Mouse (Mus musculus): Measurements from ENCODE around the gene Ncoa3. TPM values are rescaled to one million over a fixed set of nuclear protein-coding genes. Genes with fewer than 3 reads are reported as not detected.

Gene Ncoa3
- polyA plus RNA-seq, 1 experiment from 2014 or later, result 17.4 TPM

DNA sequence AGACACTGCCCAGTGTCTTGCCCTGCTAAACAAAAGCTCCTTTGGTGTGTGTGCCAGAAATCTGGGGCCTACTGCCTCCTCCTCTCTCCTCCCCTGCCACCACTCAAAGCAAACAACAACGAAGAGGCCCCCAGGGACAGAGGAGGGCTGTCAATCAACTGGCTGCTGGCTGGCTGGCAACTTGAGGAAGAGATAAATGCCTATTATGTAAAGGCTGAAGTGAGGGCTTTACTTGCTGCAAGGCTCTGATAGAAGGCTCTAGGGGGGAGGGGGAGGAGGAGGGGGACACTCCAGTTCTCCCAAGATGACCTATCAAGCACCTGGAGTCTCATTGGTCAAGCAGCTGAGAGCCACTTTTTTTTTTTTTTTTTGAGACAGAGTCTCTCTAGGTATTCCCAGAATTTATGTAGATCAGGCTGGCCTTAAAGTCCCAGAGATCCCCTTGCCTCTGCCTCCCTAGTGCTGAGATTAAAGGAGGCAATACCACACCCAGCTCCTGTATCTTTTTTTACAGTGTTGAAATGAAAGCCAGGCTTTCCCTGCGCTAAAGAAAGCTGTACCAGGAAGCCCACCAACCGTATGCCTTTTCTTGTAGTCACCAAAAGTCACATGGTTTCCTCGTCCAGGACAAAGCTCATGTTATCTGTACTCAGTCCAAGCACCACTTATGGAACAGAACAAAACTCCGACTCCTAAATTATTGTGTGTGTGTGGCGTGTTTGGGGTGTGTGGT lies 24.4 kb upstream of the Ncoa3 start:
- DNase-seq (ENCODE audit: low spot score) (peak; percentile 81), ATAC-seq (replicated peaks; ENCODE audit: low FRiP score) (peak; percentile 82)
- Histone ChIP-seq H3K4me1 (replicated peaks; ENCODE audit: control insufficient read depth, insufficient read depth, low read length) (peaks cover 8% of the 10 kb centered on the region; the same call in 1 of the 2 replicates), H3K36me3 (ENCODE audit: control insufficient read depth, insufficient read depth, low read length) (no peaks in the 10 kb centered on the region), H3K27ac (ENCODE audit: low read depth, low read length) (peak overlapping the region; percentile 69), H3K9me3 (ENCODE audit: control insufficient read depth, low read length) (no peaks in the 10 kb centered on the region), H3K4me2 (ENCODE audit: low read depth, low read length, severe bottlenecking) (no peak overlapping the region), H3K4me3 (ENCODE audit: low read depth, low read length) (no peak overlapping the region), H3K9ac (ENCODE audit: low read length) (no peak overlapping the region), H3K27me3 (ENCODE audit: control insufficient read depth, insufficient read depth, low read length) (no peaks in the 10 kb centered on the region)
- WGBS, result 58% methylated on average over 6 of the region's 6 CpGs

DNA sequence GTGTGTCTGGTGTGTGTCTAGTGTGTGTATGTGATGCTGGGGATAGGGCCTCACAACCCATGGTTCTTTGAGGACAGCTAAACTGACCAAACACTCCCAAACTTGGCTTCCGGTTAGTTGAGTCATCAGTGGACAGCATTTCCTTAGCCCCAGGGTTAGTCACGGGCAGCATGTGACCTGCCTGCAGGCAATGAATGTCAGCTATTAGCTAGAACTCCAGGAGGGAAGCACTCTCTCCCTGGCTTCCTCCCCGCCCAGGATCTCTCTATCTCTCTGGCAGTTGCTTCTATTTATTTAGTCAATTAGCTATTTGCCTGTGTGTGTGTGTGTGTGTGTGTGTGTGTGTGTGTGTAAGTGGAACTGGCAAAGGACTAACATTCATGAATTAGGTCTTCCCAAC lies 23.6 kb upstream of the Ncoa3 start:
- H3K9ac ChIP-seq (ENCODE audit: low read length), result no peak overlapping the region
- no peaks in the 10 kb centered on the region for H3K36me3 ChIP-seq (ENCODE audit: control insufficient read depth, insufficient read depth, low read length)
- no peak for ATAC-seq (replicated peaks; ENCODE audit: low FRiP score)
- WGBS, result 41% methylated on average over 3 of the region's 3 CpGs
- peak overlapping the region; percentile 37; the same call in 1 of the 2 replicates for H3K27ac ChIP-seq (ENCODE audit: low read depth, low read length)
- DNase-seq (ENCODE audit: low spot score), result no peak
- no peak overlapping the region for H3K4me2 ChIP-seq (ENCODE audit: low read depth, low read length, severe bottlenecking)
- H3K27me3 ChIP-seq (ENCODE audit: control insufficient read depth, insufficient read depth, low read length), result no peaks in the 10 kb centered on the region
- H3K9me3 ChIP-seq (ENCODE audit: control insufficient read depth, low read length), result no peaks in the 10 kb centered on the region
- H3K4me3 ChIP-seq (ENCODE audit: low read depth, low read length), result no peak overlapping the region
- H3K4me1 ChIP-seq (replicated peaks; ENCODE audit: control insufficient read depth, insufficient read depth, low read length), result peaks cover 8% of the 10 kb centered on the region; the same call in 1 of the 2 replicates

DNA sequence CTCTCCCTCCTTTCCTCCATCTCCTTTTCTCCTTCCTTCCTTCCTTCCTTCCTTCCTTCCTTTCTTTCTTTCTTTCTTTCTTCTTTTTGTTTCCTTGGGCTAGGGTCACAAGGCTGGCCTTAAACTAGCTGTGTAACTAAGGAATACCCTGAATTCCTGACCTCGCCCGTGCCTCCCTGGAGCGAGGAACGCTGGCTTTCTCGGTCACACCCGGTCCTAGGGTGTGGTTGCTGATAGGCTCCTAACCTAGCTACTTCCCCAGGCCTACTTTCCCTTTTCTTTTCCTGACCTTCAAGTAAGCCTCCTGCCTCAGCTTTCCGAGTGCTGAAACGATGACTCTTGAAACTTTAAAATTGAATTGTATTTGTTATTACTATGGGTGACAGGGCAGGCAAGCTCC lies 23.0 kb upstream of the Ncoa3 start:
- no peaks in the 10 kb centered on the region for H3K27me3 ChIP-seq (ENCODE audit: control insufficient read depth, insufficient read depth, low read length)
- WGBS, result 68% methylated on average over 8 of the region's 8 CpGs
- H3K4me3 ChIP-seq (ENCODE audit: low read depth, low read length), result no peak overlapping the region

DNA sequence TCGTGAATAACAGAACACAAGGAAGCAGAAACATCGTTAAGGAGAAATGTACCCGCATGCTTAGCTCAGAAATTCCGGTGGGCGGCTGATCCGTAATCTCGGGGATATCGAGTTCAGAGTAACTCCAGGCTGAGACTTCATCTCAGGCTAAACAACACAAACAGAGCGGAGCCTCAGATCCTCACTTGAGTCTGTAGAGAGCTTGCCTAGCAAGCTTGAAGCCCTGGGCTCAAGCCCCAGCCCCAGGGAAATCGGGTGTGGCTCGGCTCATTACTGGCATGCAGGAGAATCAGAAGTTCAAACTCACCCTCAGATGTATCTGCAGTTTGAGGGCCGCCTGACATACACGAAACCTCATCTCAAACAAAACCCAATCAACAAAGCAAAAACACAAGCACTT lies 22.5 kb upstream of the Ncoa3 start:
- WGBS, result 89% methylated on average over 13 of the region's 13 CpGs
- H3K27ac ChIP-seq (ENCODE audit: low read depth, low read length), result no peak overlapping the region
- no peak overlapping the region for H3K4me2 ChIP-seq (ENCODE audit: low read depth, low read length, severe bottlenecking)
- no peaks in the 10 kb centered on the region for H3K27me3 ChIP-seq (ENCODE audit: control insufficient read depth, insufficient read depth, low read length)
- H3K4me1 ChIP-seq (replicated peaks; ENCODE audit: control insufficient read depth, insufficient read depth, low read length), result peaks cover 8% of the 10 kb centered on the region; the same call in 1 of the 2 replicates
- H3K9ac ChIP-seq (ENCODE audit: low read length), result no peak overlapping the region
- H3K36me3 ChIP-seq (ENCODE audit: control insufficient read depth, insufficient read depth, low read length), result no peaks in the 10 kb centered on the region
- no peaks in the 10 kb centered on the region for H3K9me3 ChIP-seq (ENCODE audit: control insufficient read depth, low read length)
- DNase-seq (ENCODE audit: low spot score) (no peak), ATAC-seq (replicated peaks; ENCODE audit: low FRiP score) (no peak)
- H3K4me3 ChIP-seq (ENCODE audit: low read depth, low read length), result no peak overlapping the region

More for the DNA sequence above, 23.0 kb upstream of the Ncoa3 start:
- DNase-seq (ENCODE audit: low spot score), result no peak
- Histone ChIP-seq H3K4me1 (replicated peaks; ENCODE audit: control insufficient read depth, insufficient read depth, low read length) (peaks cover 8% of the 10 kb centered on the region; the same call in 1 of the 2 replicates), H3K4me2 (ENCODE audit: low read depth, low read length, severe bottlenecking) (no peak overlapping the region), H3K27ac (ENCODE audit: low read depth, low read length) (no peak overlapping the region), H3K9ac (ENCODE audit: low read length) (no peak overlapping the region), H3K36me3 (ENCODE audit: control insufficient read depth, insufficient read depth, low read length) (no peaks in the 10 kb centered on the region), H3K9me3 (ENCODE audit: control insufficient read depth, low read length) (no peaks in the 10 kb centered on the region)
- no peak for ATAC-seq (replicated peaks; ENCODE audit: low FRiP score)

DNA sequence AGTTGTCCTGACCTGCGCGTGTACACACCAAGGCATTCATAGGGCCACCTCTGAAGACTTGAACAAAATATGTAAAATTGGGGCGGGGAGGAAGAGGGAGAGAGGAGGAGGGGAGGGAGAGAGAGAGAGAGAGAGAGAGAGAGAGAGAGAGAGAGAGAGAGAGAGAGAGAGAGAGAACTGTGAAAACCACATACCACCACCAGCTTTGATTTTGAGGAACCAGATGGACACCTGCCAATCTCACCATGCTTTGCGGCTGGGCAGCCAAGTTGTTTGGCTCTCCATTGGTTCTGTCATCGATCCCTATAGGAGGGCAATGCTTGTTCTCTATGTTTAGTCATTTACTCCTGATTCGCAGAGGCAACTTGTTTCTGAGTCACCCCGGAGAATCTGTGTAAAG lies 21.7 kb upstream of the Ncoa3 start:
- peaks cover 8% of the 10 kb centered on the region; the same call in 1 of the 2 replicates for H3K4me1 ChIP-seq (replicated peaks; ENCODE audit: control insufficient read depth, insufficient read depth, low read length)
- H3K36me3 ChIP-seq (ENCODE audit: control insufficient read depth, insufficient read depth, low read length), result no peaks in the 10 kb centered on the region
- no peaks in the 10 kb centered on the region for H3K9me3 ChIP-seq (ENCODE audit: control insufficient read depth, low read length)
- no peak for DNase-seq (ENCODE audit: low spot score)
- H3K27me3 ChIP-seq (ENCODE audit: control insufficient read depth, insufficient read depth, low read length), result no peaks in the 10 kb centered on the region
- 92% methylated on average over 7 of the region's 7 CpGs for WGBS
- H3K9ac ChIP-seq (ENCODE audit: low read length), result no peak overlapping the region
- H3K27ac ChIP-seq (ENCODE audit: low read depth, low read length), result no peak overlapping the region
- ATAC-seq (replicated peaks; ENCODE audit: low FRiP score), result no peak
- H3K4me2 ChIP-seq (ENCODE audit: low read depth, low read length, severe bottlenecking), result no peak overlapping the region
- H3K4me3 ChIP-seq (ENCODE audit: low read depth, low read length), result no peak overlapping the region

DNA sequence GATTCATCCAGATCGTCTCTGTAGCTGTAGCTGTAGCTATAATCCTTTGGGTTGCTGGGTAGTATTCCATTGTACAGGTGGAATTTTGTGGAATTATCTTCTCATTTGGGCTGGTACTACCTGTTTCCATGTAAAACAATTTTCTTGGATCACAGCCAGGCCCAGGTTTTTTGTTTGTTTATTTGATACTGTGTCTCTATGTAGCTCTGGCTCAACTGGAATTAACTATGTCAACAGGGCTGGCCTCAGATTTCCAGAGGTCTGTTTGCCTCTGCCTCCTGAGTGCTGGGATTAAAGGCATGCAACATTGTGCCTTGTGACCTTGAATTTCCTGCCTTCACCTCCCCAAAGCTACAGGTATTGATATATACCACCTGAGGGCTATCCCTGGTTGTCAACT lies 18.1 kb upstream of the Ncoa3 start:
- H3K9me3 ChIP-seq (ENCODE audit: control insufficient read depth, low read length), result no peaks in the 10 kb centered on the region
- DNase-seq (ENCODE audit: low spot score), result no peak
- no peaks in the 10 kb centered on the region for H3K4me1 ChIP-seq (replicated peaks; ENCODE audit: control insufficient read depth, insufficient read depth, low read length)
- H3K4me2 ChIP-seq (ENCODE audit: low read depth, low read length, severe bottlenecking), result no peak overlapping the region
- H3K27me3 ChIP-seq (ENCODE audit: control insufficient read depth, insufficient read depth, low read length), result no peaks in the 10 kb centered on the region
- no peak overlapping the region for H3K4me3 ChIP-seq (ENCODE audit: low read depth, low read length)
- 91% methylated on average over 1 of the region's 1 CpGs for WGBS
- no peaks in the 10 kb centered on the region for H3K36me3 ChIP-seq (ENCODE audit: control insufficient read depth, insufficient read depth, low read length)
- ATAC-seq (replicated peaks; ENCODE audit: low FRiP score), result no peak
- no peak overlapping the region for H3K27ac ChIP-seq (ENCODE audit: low read depth, low read length)
- H3K9ac ChIP-seq (ENCODE audit: low read length), result no peak overlapping the region

DNA sequence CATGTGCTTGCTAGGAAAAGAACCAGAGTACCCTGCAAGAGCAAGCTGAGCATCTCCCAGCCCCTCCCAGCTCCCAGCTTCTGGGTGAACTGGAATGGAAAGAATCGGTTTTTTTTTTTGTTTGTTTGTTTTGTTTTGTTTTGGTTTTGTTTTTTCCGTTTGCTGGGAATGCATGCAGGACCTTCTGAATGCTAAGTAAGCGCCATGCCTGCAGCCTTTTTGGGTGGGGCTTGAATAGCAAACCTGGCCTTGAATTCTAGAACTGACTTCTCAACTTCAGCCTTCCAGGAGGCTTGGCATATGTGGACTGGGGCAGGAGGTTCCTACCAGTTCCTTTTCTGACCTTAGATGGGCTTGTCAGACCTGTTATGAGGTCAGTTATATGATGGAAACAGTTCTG lies 16.2 kb upstream of the Ncoa3 start:
- no peak overlapping the region for H3K4me3 ChIP-seq (ENCODE audit: low read depth, low read length)
- no peaks in the 10 kb centered on the region for H3K4me1 ChIP-seq (replicated peaks; ENCODE audit: control insufficient read depth, insufficient read depth, low read length)
- H3K27me3 ChIP-seq (ENCODE audit: control insufficient read depth, insufficient read depth, low read length), result no peaks in the 10 kb centered on the region
- H3K9me3 ChIP-seq (ENCODE audit: control insufficient read depth, low read length), result no peaks in the 10 kb centered on the region
- H3K27ac ChIP-seq (ENCODE audit: low read depth, low read length), result no peak overlapping the region
- DNase-seq (ENCODE audit: low spot score) (no peak), ATAC-seq (replicated peaks; ENCODE audit: low FRiP score) (no peak)
- H3K9ac ChIP-seq (ENCODE audit: low read length), result no peak overlapping the region
- H3K4me2 ChIP-seq (ENCODE audit: low read depth, low read length, severe bottlenecking), result no peak overlapping the region
- no peaks in the 10 kb centered on the region for H3K36me3 ChIP-seq (ENCODE audit: control insufficient read depth, insufficient read depth, low read length)
- WGBS, result 80% methylated on average over 3 of the region's 3 CpGs

DNA sequence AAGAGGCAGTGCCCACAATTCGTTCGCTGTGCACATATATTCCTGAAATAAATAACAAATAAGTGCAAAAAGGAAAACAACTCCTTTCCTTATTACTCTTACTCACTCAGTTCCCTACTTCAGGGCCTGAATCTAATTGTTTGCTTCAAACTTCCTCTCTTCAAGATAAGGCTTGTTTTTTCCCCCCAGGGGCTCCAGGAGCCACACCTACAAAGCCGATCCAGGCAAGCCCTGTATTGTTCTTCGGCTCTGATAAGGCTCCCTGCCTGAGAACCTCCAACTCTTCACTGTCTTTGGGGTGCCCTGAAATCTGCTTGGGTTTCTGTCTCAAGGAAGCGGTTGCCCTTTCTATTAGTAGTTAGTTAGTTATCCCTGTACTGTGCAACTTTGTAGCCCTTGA lies 15.6 kb upstream of the Ncoa3 start:
- no peak overlapping the region for H3K4me3 ChIP-seq (ENCODE audit: low read depth, low read length)
- no peaks in the 10 kb centered on the region for H3K27me3 ChIP-seq (ENCODE audit: control insufficient read depth, insufficient read depth, low read length)
- H3K9ac ChIP-seq (ENCODE audit: low read length), result no peak overlapping the region
- no peak for DNase-seq (ENCODE audit: low spot score)
- no peak overlapping the region for H3K4me2 ChIP-seq (ENCODE audit: low read depth, low read length, severe bottlenecking)
- no peak overlapping the region for H3K27ac ChIP-seq (ENCODE audit: low read depth, low read length)
- no peak for ATAC-seq (replicated peaks; ENCODE audit: low FRiP score)
- H3K4me1 ChIP-seq (replicated peaks; ENCODE audit: control insufficient read depth, insufficient read depth, low read length), result no peaks in the 10 kb centered on the region
- WGBS, result 65% methylated on average over 5 of the region's 5 CpGs
- no peaks in the 10 kb centered on the region for H3K36me3 ChIP-seq (ENCODE audit: control insufficient read depth, insufficient read depth, low read length)
- H3K9me3 ChIP-seq (ENCODE audit: control insufficient read depth, low read length), result no peaks in the 10 kb centered on the region

DNA sequence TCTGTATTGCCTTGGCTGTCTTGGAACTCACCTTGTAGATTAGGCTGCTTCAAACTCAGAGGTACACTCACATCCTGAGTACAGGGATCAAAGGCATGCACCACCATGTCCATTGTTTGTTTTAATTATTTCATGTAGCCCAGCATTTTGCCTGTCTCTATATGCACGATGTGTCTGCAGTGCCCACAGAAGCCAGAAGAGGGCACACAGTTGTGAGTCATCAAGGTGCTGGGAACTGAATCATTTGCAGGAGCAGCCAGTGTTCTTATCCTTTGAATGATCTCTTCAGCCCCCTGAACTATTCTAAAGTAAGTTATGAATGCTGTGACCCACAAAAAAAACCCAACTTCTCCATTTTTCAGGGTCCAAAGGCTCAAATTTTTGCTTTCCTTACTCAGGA lies 14.3 kb upstream of the Ncoa3 start:
- no peak overlapping the region for H3K9ac ChIP-seq (ENCODE audit: low read length)
- H3K36me3 ChIP-seq (ENCODE audit: control insufficient read depth, insufficient read depth, low read length), result no peaks in the 10 kb centered on the region
- H3K27ac ChIP-seq (ENCODE audit: low read depth, low read length), result no peak overlapping the region
- no peak overlapping the region for H3K4me3 ChIP-seq (ENCODE audit: low read depth, low read length)
- no peak for ATAC-seq (replicated peaks; ENCODE audit: low FRiP score)
- no peak for DNase-seq (ENCODE audit: low spot score)
- H3K4me2 ChIP-seq (ENCODE audit: low read depth, low read length, severe bottlenecking), result no peak overlapping the region
- WGBS, result 94% methylated on average over 1 of the region's 1 CpGs
- H3K4me1 ChIP-seq (replicated peaks; ENCODE audit: control insufficient read depth, insufficient read depth, low read length), result no peaks in the 10 kb centered on the region
- H3K9me3 ChIP-seq (ENCODE audit: control insufficient read depth, low read length), result no peaks in the 10 kb centered on the region
- H3K27me3 ChIP-seq (ENCODE audit: control insufficient read depth, insufficient read depth, low read length), result no peaks in the 10 kb centered on the region
